Mouse (Mus musculus): ENCODE measurements around the gene Hpd.
"Not testable (repeated sequence)": the region's sequence is repeated elsewhere in the genome, so short reads cannot be mapped to it uniquely, and the experiment has no call there.

Hpd gene

DNA sequence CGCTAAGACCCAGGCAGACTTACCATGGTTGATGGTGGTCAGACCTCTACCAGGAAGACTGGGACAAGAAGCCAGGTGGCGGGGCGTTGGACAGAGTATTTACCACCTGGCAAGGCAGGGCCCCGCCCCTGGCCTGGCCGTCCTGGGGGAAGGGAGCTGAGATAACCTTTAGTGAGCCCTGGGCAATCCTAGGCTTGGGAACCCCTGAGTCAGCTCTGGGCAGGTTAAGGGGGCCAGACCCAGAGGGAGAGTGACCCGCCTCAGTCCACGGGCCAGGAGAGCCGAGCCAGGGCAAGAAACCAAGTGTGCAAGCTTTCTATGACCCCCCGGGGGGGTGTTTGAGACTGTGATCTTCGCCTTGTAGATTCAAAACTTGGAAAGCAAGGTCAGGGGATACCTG, at the start of gene Hpd:
Gene Hpd, minus strand, starts transcription at position 77 of the 400 bp plus-strand sequence.
- no peak for DNase-seq

DNA sequence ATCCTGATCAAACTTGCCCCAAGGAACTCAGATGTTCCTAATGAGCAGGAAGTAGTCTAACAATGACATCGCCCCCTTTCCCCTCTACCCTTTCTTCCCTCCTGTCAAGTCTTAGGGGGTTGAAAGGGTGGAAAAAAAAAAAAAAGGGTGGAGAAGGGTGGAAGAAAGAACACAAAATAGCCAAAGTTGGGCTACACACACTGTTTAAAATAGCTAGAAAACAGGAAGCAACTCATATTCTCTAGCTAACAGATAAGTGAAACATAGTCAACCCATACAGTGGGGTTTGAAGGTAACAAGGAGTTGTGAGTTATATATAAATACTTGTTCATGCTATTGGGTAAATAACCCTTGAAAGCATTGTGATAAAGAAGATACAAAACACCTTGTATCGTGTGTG, 49.7 kb upstream of the Hpd start:
- no peak for DNase-seq

DNA sequence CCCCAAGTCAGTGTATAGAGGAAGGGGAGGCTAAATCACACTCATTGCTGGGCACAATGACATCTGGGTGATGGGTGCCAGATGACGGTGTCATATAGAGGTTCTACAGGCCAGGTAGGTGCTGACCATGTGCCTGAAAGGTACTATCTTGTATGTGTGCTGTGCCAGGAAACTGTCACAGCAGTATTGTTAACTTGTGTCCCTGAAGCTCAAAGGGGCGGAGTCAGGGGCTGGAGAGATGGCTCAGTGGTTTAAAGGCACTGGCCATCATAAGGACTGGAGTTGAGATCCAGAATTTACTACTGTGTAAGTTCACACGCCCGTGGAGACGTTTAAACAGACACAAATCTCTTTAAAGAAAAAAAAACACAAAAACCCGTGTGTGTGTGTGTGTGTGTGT, 46.8 kb upstream of the Hpd start:
- DNase-seq, result no peak

DNA sequence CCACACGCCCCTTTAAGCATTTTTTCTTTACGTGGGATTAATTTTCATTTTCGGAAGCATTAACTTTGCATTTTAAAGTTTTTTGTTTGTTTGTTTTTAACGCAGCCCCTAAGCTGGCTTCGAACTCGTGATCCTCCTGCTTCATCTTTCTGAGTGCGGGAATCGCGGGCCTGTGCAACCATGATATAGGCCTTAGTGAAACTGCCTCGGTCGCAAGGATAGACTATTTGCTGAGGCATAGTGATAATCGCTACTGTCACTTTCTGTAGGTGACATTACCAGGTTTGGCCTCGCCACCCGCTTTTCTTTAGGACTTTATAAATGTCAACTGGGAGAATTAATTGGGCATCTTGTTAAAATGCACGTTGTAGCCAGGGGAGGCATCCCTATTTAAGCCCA, 46.0 kb upstream of the Hpd start:
- no peak for DNase-seq

DNA sequence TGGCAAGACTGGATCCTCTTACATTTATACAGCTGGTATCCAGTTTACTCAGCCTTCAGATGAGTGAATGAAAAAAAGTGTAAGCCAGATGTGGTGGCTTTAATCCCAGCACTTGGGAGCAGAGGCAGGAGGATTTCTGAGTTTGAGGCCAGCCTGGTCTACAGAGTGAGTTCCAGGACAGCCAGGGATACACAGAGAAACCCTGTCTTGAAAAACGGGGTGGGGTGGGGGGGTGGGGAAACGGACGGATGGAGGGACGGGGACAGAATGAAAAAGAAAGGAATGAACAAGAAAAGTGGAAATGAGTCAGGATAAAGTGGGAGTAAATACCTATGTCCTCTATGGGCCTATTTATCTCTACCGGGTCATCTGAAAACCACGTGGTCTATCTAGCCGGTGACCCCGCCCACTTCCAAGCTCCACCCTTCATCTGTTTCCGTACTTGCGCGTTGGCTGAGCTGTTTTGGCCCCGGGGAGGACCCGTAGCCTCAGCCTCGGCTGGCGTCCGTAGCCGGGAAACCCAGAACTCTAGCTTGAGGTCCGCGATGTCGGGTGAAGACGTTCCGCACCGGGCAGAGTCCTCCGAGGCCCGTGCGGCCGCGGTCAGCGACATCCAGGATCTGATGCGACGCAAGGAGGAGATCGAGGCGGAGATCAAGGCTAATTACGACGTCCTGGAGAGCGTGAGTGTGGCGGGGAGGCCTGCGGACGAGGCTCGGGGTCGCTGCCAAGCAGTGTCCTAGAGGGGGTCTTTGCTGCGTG, 45.4 kb upstream of the Hpd start:
- DNase-seq, result peak; percentile 93

DNA sequence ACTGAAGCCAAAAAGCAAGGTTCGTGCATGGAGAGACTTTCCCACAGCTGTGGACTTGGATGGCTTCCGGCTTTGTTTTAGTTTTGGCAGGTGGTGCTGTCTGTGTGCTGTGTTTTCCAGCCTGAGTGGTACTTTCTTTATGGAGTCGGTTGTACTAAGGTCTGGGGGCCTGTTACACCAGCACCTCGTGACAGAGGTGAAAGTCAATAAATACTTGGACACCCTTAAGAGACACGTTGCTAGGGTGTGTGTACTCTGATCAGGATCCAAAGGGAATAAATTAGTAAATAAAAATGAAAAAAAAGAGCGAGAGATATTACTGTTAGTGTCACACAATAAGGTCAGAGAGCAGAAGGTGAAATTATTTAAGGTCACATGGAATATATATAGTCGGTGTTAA, 44.3 kb upstream of the Hpd start:
- DNase-seq, result no peak

DNA sequence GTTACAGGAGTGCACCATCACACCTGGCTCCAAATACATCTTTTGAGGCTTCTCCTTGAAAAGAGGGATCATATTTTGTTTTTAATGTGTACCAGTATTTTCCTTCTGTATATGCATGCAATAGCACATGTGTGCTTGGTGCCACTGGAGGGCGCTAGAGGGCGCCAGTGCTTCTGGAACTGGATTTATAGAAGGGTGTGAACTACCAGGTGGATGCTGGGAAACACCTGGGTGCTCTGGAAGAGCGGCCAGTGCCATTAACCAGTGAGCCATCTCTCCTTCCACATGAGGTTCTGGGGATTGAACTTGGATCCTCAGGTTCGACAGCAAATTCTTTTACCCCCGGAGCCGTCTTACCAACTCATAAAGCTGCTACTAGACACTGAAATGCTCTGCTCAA, 41.3 kb upstream of the Hpd start:
- not testable (repeated sequence) for DNase-seq

DNA sequence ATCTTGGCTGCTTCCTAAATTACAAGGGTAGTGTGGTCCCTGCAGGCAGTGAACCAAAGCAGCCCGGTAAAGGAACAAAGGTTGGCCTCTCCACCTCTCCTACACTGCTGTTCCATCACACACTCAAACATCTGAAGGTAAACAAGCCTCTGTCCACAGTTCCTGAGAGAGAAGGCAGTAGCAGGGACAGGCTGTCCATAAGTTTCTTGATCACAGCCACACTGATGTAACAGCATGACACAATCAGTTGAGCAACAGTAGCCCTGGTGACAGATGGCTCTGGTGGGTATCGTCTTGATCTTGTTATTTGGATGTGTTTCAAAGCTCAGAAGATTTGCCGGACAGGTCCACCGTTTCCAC, 40.5 kb upstream of the Hpd start:
- no peak for DNase-seq

DNA sequence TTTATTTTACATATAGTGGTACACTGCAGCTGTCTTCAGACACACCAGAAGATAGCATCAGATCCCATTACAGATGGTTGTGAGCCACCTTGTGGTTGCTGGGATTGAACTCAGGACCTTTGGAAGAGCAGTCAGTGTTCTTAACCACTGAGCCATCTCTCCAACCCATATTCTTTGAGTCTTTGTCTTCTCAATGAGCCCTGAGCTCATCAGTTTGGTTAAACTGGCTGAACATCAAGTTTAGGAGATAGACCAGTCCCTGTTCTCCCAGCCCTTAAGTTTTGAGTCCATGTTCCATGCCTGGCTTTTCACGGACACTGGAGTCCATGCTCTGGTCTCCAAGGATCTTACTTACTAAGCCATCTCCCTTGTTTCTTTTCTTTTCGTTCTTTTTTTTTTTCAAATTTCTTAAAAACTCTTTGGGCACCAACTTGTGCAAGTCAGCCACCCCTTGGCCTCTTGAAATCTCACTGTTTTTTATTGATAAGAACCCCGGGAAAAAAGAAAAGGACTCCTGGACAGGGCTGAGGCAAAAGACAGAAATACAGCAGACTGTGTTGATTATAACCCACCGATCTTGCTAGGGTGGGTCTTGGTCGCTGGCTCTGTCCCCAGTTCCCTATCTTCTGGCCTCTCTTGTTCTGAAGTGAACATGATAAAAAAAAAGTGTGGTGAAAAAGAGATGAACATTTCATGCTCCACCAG, 40.0 kb upstream of the Hpd start:
- not testable (repeated sequence) for DNase-seq

DNA sequence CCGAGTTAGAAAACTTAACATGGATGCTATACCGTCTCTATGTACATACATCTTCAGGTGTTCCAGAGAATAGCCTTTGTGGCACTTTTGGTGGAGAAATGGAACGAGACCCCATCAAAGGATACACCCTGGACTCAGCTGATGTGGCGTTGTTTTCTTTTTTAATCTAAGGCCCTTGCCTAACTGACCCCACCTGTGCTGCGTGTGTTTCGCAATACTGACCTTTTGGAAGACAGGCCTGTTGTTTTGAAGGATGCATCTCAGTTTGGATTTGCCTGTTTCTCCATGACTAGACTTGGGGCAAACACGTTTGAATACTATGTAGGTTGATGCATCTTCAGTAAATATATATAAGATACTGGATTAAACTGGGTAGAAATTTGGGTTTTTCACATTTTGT, 21.1 kb upstream of the Hpd start:
- DNase-seq, result not testable (repeated sequence)

DNA sequence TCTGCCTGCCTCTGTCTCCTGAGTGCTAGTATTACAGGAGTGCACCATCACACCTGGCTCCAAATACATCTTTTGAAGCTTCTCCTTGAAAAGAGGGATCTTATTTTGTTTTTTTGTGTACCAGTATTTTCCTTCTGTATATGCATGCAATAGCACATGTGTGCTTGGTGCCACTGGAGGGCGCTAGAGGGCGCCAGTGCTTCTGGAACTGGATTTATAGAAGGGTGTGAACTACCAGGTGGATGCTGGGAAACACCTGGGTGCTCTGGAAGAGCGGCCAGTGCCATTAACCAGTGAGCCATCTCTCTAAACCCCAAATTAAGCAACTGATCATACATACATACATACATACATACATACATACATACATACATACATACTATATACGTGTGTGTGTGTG, 20.2 kb upstream of the Hpd start:
- DNase-seq, result not testable (repeated sequence)

DNA sequence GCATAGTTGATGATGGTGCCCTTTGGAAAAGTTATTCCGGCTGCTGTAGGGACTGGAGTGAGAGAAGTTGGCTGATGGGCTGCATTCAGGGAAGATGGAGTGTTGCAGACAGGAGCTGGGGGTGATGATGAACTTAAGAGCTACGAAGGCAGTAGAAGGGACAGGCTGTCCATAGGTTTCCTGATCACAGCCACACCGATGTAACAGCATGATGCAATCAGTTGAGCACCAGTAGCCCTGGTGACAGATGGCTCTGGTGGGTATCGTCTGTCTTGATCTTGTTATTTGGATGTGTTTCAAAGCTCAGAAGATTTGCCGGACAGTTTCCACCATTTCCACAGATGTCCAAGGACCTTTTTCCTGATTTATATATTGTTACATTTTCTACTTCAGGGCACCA, 19.5 kb upstream of the Hpd start:
- DNase-seq, result no peak

DNA sequence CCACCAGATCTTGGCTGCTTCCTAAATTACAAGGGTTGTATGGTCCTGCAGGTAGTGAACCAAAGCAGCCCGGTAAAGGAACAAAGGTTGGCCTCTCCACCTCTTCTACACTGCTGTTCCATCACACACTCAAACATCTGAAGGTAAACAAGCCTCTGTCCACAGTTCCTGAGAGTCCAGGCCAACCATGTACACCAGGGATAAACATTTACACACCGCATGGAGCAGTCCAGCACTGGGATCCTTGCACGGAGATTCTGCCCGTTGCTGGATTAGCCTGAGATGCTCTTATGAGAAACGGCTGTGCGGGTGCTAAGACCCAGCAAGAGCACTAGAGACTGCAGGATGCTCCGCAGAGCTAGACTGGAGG, 19.0 kb upstream of the Hpd start:
- no peak for DNase-seq

DNA sequence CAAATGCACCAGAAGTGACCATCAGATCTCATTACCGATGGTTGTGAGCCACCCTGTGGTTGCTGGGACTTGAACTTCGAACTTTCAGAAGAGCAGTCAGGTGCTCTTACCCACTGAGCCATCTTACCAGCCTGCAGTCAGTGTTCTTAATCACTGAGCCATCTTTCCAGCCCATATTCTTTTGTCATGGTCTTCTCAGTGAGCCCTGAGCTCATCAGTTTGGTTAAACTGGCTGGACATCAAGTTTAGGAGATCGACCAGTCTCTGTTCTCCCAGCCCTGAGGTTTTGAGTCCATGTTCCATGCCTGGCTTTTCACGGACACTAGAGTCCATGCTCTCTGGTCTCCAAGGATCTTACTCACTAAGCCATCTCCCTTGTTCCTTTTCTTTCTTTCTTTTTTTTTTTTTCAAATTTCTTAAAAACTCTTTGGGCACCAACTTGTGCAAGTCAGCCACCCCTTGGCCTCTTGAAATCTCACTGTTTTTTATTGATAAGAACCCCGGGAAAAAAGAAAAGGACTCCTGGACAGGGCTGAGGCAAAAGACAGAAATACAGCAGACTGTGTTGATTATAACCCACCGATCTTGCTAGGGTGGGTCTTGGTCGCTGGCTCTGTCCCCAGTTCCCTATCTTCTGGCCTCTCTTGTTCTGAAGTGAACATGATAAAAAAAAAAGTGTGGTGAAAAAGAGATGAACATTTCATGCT, 18.4 kb upstream of the Hpd start:
- not testable (repeated sequence) for DNase-seq

DNA sequence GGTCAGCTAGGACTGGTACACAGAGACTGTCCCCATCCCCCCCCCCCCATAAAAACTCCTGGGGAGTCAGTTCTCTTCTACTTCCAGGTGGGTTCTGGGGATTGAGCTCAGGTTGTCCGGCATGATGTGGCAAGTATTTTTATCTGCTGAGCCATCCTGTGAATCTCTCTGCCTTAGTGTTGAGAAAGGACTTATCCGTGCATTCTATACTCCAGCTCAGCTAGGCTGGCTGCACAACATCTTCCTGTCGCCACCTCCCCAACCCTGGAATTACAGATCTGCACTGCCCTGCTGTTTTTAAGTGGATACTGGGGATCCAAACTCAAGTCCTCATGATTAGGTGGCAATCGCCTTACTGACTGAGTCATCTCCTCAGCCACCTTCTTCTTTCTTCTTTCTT, 16.0 kb upstream of the Hpd start:
- DNase-seq, result no peak

DNA sequence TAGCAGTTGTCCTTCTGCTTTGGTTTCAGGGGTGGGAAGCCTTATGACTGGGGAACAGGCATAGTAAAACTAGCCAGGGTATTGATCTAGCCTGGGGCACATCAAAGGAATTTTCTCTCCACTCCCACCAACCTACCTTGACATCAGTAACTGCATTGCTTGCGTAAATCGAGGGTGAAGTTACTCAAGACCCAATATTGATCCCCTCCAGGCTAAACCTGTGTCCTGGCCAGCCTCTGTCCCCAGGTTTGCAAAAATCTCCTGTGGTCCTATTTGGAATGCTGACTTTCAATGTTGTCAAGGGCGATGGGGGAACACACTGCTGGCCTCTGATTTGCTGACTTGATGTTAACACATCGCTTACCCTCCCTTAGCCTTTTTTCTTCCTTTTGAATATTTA, 14.2 kb upstream of the Hpd start:
- DNase-seq, result no peak

DNA sequence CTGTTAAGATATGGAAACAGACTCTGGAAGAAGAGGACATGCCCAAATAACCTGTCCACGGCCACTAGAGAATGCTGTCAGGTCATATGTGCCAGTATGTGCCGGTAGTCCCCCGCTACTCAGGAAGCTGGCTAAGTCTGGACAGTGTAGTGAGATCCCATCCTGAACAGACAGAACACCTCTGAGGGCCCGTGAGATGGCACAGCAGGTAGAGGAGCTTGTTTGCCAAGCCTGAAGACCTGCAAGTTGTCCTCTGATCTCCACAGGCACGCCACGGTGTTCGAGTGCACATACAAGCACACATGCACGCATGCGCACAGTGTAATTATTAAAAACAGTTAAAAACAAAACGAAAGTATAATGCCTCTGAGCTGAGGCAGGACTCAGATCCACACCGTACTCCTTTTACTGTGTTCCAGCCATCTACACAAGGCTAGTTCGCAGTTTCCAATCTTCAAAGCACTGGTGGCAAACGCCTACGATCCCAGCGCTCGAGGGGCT, 13.0 kb upstream of the Hpd start:
- DNase-seq, result no peak

DNA sequence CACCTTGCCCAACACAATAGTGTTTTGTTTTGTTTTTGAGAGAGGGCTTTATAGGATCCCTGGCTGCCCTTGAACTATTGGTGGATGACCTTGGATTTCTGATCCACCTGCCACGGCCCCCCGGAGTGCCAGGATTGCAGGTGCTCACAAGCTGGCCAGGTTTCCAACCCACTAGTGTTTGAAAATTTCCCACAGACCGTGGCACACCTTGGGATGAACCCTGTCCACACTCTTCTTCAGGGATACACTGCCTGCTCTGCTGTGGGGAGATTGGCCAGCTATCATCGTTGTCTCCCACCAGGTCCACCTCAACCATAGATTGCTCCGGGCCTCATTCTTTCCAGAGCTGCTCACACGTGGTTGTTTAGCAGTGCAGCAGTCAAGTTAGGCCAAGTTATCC, 12.3 kb upstream of the Hpd start:
- no peak for DNase-seq

DNA sequence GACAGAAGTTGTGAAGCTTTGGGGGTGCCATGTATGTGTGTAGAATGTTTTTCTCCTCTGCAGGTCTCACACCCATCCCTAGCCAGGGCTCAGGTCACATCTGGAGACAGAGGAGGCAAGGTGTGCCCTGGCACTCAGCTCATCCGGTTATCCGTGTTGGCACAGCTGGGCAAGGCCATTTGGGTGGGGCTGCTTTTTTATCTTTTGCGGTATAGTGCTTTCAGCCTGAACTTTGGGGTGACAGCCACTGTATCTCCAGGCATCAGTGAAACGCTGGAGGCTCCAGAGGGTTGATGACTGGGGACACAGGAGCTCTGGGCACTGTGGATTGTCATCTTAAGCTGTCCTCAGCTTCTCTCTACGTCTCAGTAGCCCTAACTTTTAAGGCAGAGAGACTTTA, 10.9 kb upstream of the Hpd start:
- DNase-seq, result no peak

DNA sequence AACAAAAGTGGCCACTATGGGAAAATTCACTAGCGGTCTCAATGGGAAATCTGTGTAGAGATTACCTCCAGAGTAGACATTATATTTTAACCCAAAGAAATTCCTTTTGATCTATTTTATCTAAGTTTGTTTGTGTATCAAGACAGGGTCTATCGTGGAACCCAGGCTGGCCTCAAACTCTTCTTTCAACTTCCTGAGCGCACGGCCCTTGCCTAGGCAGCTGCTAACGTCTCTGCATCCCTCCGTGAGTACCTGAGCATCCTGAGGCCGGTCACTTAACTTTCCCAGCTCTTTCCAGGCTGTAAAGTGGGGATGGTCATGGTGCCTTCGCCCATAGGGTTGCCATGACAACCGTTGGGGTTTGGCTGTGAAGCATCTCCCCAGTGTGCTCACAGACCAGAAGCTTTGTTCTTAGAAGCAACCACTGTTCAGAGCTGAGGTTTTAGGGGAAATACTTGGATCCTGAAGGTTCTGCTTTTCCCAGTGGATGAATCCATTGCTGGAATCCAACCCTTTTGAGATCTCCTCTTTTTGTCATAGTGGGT, 10.2 kb upstream of the Hpd start:
- no peak for DNase-seq

DNA sequence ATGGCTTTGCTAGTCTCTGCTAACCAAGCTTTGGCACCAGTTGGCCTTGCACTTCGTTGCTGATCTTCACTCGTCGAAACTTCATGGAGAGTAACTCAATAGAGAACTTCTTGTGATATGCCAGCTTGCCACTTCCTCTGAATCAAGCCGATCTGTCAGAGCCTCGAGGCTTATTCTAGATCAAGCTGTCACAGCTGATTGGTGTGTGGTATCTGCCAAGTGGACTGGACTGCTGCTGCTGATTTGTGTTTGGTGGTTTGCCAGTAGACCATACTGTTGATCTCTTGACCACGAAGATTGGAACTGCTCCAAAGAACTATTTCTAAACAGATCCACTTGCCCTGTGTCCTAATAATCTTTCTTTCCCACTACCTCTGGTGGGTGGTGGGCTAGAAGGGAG, 8.9 kb upstream of the Hpd start:
- no peak for DNase-seq

DNA sequence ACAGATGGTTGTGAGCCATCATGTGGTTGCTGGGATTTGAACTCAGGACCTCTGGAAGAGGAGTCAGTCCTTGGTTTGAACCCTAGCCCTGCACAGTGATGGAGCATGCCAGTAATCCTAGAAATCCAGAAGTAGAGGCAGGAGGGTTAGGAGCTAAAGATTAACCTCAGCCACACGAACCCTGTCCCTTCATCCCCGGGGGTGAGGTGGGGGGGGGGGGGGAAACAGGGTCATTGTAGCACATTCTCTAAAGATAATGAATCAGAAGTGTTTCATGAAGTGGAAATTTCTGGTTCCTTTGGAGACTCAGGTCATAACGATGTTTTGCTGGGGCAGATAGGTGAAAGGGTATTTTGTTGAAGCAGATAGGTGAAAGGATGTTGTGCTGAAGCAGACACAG, 8.4 kb upstream of the Hpd start:
- DNase-seq, result no peak

DNA sequence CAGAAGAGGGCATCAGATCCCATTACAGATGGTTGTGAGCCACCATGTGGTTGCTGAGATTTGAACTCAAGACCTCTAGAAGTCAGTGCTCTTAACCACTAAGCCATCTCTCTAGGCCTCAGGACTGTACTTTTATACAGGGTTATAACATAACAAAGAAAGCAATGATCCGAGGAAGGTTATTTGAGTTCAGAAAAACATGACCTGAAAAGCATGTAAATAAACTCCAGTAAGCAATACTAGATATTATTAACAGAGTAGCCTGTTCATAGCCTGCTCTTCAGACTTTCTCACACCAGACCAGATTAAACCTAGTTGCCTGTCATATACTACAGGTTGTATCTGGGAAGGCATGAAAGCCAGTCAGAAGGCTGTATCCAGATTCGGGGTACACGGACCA, 4.8 kb upstream of the Hpd start:
- no peak for DNase-seq

DNA sequence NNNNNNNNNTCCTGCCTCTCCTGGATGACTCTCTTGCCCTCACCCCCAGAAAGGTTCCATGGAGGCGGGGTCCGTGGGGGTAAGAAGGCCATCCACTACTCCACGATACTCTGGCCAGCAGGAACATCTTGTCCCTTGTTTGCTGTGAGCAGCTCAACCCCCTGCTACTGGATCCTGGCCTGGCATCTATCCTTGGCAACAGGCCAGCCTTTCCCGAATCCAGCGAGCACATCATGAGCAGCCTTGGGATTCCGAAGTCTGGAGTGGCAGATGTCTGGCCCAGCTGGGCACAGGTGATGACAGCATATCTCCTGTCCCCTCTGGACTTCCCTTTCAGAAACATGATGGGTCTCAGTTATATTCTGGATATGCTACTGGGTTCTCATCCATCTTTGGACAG, 3.4 kb upstream of the Hpd start:
- no peak for DNase-seq
